Mouse (Mus musculus) c-Kit-positive CD71-positive TER-119-negative erythroid progenitor cells, embryonic 14.5 days (primary cell): ENCODE results near the gene Hypm.

Experiments
- DNase-seq: peaks from one replicate; pipeline ENCODE4 v3.0.0-alpha.2; 2013; ENCODE audit warnings: low read depth

The Hypm gene

GRCm38 (mm10) chrX:9846628-9847027 is at the start of gene Hypm:
TSS of gene Hypm (plus strand) at chrX:9846928.
- no peak for DNase-seq

GRCm38 (mm10) chrX:9810101-9810500 is 36.6 kb upstream of the Hypm start:
- DNase-seq: no peak

- no peak for DNase-seq
Observed at GRCm38 (mm10) chrX:9812469-9812868, 34.3 kb upstream of the Hypm start.

- DNase-seq: no peak
Observed at GRCm38 (mm10) chrX:9834779-9835178, 11.9 kb upstream of the Hypm start.

GRCm38 (mm10) chrX:9849403-9849802 is 2.7 kb downstream of the Hypm start, which contains the start of gene H2al3:
TSS of gene H2al3 (plus strand) at chrX:9849703.
- DNase-seq: no peak

GRCm38 (mm10) chrX:9861859-9862258 is 15.1 kb downstream of the Hypm start:
- no peak for DNase-seq

- no peak for DNase-seq
Observed at GRCm38 (mm10) chrX:9875519-9875918, 28.8 kb downstream of the Hypm start.

GRCm38 (mm10) chrX:9885322-9885721 is 38.6 kb downstream of the Hypm start, which contains the start of gene Sytl5:
TSS of gene Sytl5 (plus strand) at chrX:9885622.
- DNase-seq: no peak
